Mouse (Mus musculus): ENCODE data around the gene Cog1.
A peak's percentile ranks its signal among the peaks of the same experiment; 100 is the strongest.

Cog1 gene

DNA sequence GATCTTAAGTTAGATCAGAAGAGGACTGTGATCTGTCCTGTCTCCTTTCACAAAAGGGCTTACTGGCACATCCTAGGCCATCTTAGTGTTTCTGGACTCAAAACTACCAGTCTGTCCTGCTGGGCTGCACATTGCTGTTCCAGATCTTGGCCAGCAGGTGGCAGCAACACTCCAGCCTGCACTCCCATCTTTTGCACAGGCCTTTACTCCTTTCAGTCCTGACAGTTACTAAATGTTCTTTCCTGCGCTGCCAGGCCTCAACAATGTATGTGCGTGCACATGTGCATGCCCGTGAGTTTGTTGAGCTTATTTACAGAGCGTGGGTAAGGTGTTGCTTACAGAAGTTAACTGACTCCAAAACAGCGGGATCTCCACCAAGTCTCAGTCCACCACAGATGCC is 54.8 kb downstream of the Cog1 start:
- peak; percentile 83 for DNase-seq (ENCODE audit: low spot score)

DNA sequence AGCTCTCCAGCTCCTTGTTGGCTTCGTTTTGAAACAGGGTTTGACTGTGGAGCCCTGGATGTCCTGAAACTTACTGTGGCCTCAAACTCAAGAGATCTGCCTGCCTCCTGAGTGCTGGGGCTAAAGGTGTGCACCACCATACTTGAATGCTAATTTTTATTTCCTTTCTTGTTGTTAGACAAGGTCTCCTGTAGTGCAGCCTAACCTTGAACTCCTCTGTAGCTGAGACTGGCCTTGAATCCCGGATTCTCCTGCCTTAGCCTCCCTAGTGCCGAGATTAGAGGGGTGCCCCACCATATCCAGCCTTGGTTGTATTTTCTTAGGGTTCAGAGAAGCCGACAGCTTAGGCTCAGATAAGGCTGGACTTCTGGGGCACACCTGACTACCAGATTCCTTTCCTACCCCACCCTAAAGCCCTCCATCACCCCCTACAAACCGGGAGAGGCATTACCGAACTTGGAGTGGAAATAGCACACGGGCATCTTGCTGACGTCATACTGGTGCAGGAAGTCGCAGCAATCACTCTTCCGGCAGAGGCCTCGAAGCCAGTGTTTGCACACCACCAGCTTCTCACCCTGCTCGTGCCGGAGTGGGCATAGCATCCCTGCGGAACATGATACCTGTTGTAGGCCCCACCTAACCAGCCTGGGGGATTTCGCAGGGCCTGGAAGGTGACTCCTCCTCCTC is 57.1 kb downstream of the Cog1 start:
- no peak for DNase-seq (ENCODE audit: low spot score)

DNA sequence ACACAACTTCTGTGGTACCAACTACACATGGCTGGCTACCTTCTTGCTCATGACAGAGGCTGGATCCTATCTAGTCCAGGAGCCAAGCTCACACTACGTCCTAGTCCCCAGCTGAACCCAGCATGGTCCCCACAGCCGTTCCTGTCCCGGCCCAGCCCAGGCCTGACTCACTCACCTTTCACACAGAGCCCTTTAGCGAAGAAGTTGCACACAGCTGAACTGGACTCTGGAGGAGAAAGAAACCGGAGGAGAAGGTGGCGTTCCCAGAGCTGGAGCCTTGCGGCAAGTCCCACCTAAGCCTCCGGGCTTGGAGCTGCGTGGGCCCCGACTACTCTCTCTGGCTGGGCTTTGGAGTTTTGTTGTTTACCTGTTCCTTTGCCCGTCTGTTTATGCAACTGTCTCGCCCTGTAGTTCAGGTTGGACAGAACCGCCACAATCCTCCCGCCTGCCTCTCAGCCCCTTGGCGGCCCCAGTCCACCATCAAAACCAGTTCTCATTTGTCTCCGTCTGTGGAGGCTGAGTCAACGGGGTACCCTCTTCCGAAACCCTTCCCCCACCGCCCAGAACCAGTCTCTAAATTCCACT is 59.8 kb downstream of the Cog1 start:
- DNase-seq (ENCODE audit: low spot score), result no peak

DNA sequence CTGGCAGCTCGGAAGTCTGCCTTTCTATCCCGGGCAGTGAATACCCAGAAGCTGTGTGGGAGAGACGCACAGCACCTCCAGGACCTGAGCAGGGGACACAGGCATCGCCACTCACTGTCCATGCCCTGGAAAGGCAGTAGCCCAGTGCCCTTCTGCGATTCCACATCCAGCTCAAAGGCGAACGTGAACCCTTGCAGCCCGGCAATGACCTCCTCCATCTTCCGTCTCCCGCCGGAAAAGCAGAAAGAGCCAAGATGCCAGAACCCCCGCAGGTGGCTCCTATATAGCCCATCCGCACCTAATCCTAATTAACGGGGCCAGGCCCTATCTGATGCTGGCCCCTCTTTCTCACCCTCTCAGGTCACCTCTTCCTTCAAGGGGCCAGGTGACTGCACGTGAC is 60.3 kb downstream of the Cog1 start:
- DNase-seq (ENCODE audit: low spot score), result no peak

DNA sequence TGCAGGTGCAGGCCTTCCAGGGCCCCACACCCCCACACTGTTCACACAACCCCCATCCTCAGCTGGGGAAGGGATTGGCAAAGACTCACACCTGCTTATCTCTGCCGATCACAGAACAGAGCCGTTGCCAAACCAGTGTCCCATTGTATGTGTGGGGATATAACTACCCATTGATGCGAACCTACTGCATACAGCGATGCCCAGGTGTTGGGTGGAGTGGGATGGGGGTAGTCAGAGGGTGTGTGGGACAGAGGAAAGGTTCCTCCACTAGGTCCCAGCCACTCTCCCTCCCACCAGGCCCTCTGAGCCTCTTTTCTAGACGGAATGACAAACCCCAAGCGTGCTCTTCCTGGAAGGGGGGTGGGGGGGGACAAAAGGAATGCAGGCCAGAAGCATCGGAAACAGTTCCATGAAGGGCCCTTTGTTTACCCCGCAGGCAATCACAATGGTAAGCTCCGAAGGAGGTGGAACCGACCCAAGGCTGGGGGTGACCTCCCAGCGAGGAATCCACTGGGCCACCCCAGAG is 60.8 kb downstream of the Cog1 start, which contains the start of gene Cpsf4l:
Gene Cpsf4l, minus strand, starts transcription at position 287 of the 526 bp plus-strand sequence.
- no peak for DNase-seq (ENCODE audit: low spot score)

DNA sequence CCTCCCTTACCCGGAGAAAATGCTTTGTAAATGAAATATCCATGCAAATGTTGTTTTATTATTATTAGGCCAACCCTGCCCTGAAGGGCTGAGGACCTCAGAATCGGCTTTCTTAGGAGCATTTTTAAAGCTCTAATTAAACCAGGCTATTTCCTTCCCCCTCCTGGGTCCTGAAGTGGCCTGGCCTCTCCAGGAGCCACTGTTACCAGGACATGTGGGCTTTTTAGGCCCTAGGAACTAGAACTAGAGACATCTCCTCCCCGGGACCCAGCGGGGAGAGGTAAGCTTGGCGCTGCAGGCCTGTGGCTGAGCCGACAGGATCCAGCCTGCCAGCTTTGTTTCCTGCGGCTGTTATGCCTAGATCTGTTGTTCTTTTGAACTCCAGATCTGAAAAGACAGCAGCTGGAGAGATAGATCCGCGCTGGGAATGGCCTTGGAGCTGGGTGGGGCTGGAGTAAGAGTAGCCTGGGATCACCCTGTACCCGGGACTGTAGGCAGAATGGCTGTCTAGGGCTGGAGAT is 61.3 kb downstream of the Cog1 start:
- no peak for DNase-seq (ENCODE audit: low spot score)

DNA sequence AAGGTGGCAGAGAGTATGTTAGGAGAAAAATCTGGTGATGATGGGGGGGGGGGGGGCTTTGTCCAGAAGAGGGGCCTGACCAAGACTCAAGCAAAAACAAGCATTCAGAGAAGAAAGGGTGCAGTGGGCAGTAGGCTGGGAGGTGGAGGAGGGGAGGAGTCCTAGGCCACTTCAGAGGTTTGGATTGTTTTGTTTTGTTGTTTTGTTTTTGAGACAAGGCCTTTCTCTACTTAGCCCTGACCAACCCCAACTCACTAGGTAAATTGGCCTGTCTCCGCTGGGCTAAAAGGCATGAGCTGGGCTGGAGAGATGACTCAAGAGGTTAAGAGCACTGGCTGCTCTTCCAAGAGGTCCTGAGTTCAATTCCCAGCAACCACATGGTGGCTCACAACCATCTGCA is 62.1 kb downstream of the Cog1 start:
- DNase-seq (ENCODE audit: low spot score), result no peak

DNA sequence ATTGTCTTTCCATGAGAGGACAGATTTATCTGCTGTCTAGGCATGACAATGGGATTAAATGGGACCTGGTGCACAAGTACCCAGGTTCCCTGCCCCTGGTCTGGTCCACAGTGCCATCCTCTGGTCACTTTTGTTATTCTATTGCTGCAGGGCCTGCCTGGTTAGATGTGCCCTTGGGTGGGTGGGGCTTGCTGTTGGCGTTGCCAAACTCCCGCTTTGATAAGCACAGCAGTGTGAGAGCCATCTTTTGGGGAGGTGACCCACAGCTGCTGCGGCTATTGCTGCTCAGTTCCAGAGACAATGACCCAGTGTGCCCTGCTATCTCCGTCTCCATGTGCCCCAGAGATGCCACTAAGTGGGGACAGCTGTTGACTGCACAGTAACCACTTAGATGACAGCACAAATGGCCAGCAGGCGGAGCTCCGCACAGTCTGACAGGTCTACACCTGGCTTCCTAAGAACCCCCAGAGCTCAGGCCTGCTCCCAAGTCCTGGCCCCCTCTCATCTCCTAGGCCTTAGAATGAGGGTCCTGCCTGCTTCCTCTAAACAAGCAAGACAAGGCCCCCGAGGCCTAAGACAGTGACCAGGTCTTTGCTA is 66.2 kb downstream of the Cog1 start:
- no peak for DNase-seq (ENCODE audit: low spot score)

DNA sequence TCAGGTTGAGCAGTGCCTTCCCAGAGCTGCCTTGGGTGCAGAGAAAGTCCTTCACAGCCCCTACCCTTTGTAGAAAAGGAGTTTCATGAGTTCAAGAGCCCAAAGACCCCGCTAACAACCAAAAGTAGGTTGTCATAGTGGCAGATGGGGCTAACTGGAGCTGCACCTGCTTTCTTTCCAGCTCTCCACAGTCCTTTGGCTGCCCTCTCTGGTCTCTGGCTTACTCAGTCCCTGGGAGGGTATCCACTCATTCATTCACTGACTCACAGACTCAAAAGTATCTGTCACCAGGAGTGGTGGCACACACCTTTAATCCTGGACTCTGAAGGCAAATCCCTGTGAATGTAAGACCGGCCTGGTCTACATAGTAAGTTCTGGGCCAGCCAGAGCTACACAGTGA is 67.2 kb downstream of the Cog1 start:
- DNase-seq (ENCODE audit: low spot score), result no peak
